Mouse (Mus musculus): ENCODE data around the gene Gab3. TPM values are rescaled to one million over a fixed set of nuclear protein-coding genes. Genes with fewer than 3 reads are reported as not detected.
A peak's percentile ranks its signal among the peaks of the same experiment; 100 is the strongest.
"Not testable (repeated sequence)": the region's sequence is repeated elsewhere in the genome, so short reads cannot be mapped to it uniquely, and the experiment has no call there.

Gene Gab3
- polyA plus RNA-seq, 1 experiment: 0.97 TPM

- TF ChIP-seq CTCF (IDR thresholded peaks at IDR 0.05; ENCODE audit: borderline replicate concordance, extremely low read depth, insufficient read depth, insufficient read length) (no peak), POLR2A (IDR thresholded peaks at IDR 0.05; ENCODE audit: borderline replicate concordance, extremely low read depth, insufficient read depth, insufficient read length, poor library complexity, severe bottlenecking) (peak; percentile 22; the same call in 1 of the 2 replicates)
- peak; percentile 98 for DNase-seq (ENCODE audit: low read depth)
Measured at GRCm38 (mm10) chrX:75095369-75096162, 10.3 kb upstream of the Gab3 start, which contains the start of gene Dkc1. TSS of gene Dkc1 (plus strand) at chrX:75095854.

- TF ChIP-seq POLR2A (IDR thresholded peaks at IDR 0.05; ENCODE audit: borderline replicate concordance, extremely low read depth, insufficient read depth, insufficient read length, poor library complexity, severe bottlenecking) (no peak), CTCF (IDR thresholded peaks at IDR 0.05; ENCODE audit: borderline replicate concordance, extremely low read depth, insufficient read depth, insufficient read length) (no peak)
- DNase-seq (ENCODE audit: low read depth): peak; percentile 11
Measured at GRCm38 (mm10) chrX:75085654-75086053, 396 bp upstream of the Gab3 start.

GRCm38 (mm10) chrX:75083982-75084773 lies 1.1 kb downstream of the Gab3 start:
- DNase-seq (ENCODE audit: low read depth): peak; percentile 48
- TF ChIP-seq CTCF (IDR thresholded peaks at IDR 0.05; ENCODE audit: borderline replicate concordance, extremely low read depth, insufficient read depth, insufficient read length): no peak
- TF ChIP-seq POLR2A (IDR thresholded peaks at IDR 0.05; ENCODE audit: borderline replicate concordance, extremely low read depth, insufficient read depth, insufficient read length, poor library complexity, severe bottlenecking): no peak

- DNase-seq (ENCODE audit: low read depth): no peak
- TF ChIP-seq POLR2A (IDR thresholded peaks at IDR 0.05; ENCODE audit: borderline replicate concordance, extremely low read depth, insufficient read depth, insufficient read length, poor library complexity, severe bottlenecking) (no peak), CTCF (IDR thresholded peaks at IDR 0.05; ENCODE audit: borderline replicate concordance, extremely low read depth, insufficient read depth, insufficient read length) (no peak)
Measured at GRCm38 (mm10) chrX:75082351-75082750, 2.9 kb downstream of the Gab3 start.

GRCm38 (mm10) chrX:75056120-75056775 lies 29.0 kb downstream of the Gab3 start:
- no peak for TF ChIP-seq CTCF (IDR thresholded peaks at IDR 0.05; ENCODE audit: borderline replicate concordance, extremely low read depth, insufficient read depth, insufficient read length)
- TF ChIP-seq POLR2A (IDR thresholded peaks at IDR 0.05; ENCODE audit: borderline replicate concordance, extremely low read depth, insufficient read depth, insufficient read length, poor library complexity, severe bottlenecking): no peak
- DNase-seq (ENCODE audit: low read depth): no peak

GRCm38 (mm10) chrX:75046921-75047635 lies 38.2 kb downstream of the Gab3 start:
- peak; percentile 40 for DNase-seq (ENCODE audit: low read depth)
- no peak for TF ChIP-seq POLR2A (IDR thresholded peaks at IDR 0.05; ENCODE audit: borderline replicate concordance, extremely low read depth, insufficient read depth, insufficient read length, poor library complexity, severe bottlenecking)
- TF ChIP-seq CTCF (IDR thresholded peaks at IDR 0.05; ENCODE audit: borderline replicate concordance, extremely low read depth, insufficient read depth, insufficient read length): no peak

GRCm38 (mm10) chrX:75045931-75046330 lies 39.3 kb downstream of the Gab3 start:
- TF ChIP-seq CTCF (IDR thresholded peaks at IDR 0.05; ENCODE audit: borderline replicate concordance, extremely low read depth, insufficient read depth, insufficient read length) (no peak), POLR2A (IDR thresholded peaks at IDR 0.05; ENCODE audit: borderline replicate concordance, extremely low read depth, insufficient read depth, insufficient read length, poor library complexity, severe bottlenecking) (no peak)
- no peak for DNase-seq (ENCODE audit: low read depth)

- TF ChIP-seq CTCF (IDR thresholded peaks at IDR 0.05; ENCODE audit: borderline replicate concordance, extremely low read depth, insufficient read depth, insufficient read length): no peak
- no peak for TF ChIP-seq POLR2A (IDR thresholded peaks at IDR 0.05; ENCODE audit: borderline replicate concordance, extremely low read depth, insufficient read depth, insufficient read length, poor library complexity, severe bottlenecking)
- no peak for DNase-seq (ENCODE audit: low read depth)
Measured at GRCm38 (mm10) chrX:75044595-75044994, 40.7 kb downstream of the Gab3 start.

GRCm38 (mm10) chrX:75036626-75037025 lies 48.6 kb downstream of the Gab3 start:
- no peak for DNase-seq (ENCODE audit: low read depth)
- TF ChIP-seq CTCF (IDR thresholded peaks at IDR 0.05; ENCODE audit: borderline replicate concordance, extremely low read depth, insufficient read depth, insufficient read length) (no peak), POLR2A (IDR thresholded peaks at IDR 0.05; ENCODE audit: borderline replicate concordance, extremely low read depth, insufficient read depth, insufficient read length, poor library complexity, severe bottlenecking) (no peak)

- no peak for TF ChIP-seq POLR2A (IDR thresholded peaks at IDR 0.05; ENCODE audit: borderline replicate concordance, extremely low read depth, insufficient read depth, insufficient read length, poor library complexity, severe bottlenecking)
- TF ChIP-seq CTCF (IDR thresholded peaks at IDR 0.05; ENCODE audit: borderline replicate concordance, extremely low read depth, insufficient read depth, insufficient read length): no peak
- no peak for DNase-seq (ENCODE audit: low read depth)
Measured at GRCm38 (mm10) chrX:75035162-75035561, 50.1 kb downstream of the Gab3 start.

GRCm38 (mm10) chrX:75034054-75034453 lies 51.2 kb downstream of the Gab3 start:
- not testable (repeated sequence) for DNase-seq (ENCODE audit: low read depth)

Measured in brain, embryonic 14.5 days (tissue).